Mouse (Mus musculus) kidney, adult 2 months (tissue): ENCODE measurements around the gene Tsc22d2.

Source experiments
- CTCF ChIP-seq: fragments of 200-500 bp; conservative IDR thresholded peaks from 2 replicates; pipeline ENCODE4 v1.5.1; 2011; ENCODE audit warnings: low read depth, mild to moderate bottlenecking, control low read depth, low read length, moderate library complexity, mixed read lengths; ENCODE audit not compliant: insufficient read depth, insufficient read length
- POLR2A ChIP-seq: fragments of 200-500 bp; IDR thresholded peaks from one replicate; pipeline ENCODE4 v1.6.1; 2011; ENCODE audit warnings: low read depth, low read length, control low read depth

- TF ChIP-seq CTCF, result no peak
- no peak for TF ChIP-seq POLR2A
Measured at GRCm38 (mm10) chr3:58428861-58429260, 14.3 kb downstream of the Tsc22d2 start.
